Mouse (Mus musculus) ES-Bruce4 (cell line): Measurements from ENCODE around the gene Baiap2. TPM values are rescaled to one million over a fixed set of nuclear protein-coding genes. Genes with fewer than 3 reads are reported as not detected.

Experiments
- H3K27ac ChIP-seq: 2 replicates; pipeline ENCODE4 v1.5.1; 2012; ENCODE audit warnings: low read length, inconsistent platforms; ENCODE audit not compliant: insufficient read depth
- H3K27me3 ChIP-seq: 2 replicates; pipeline ENCODE4 v1.6.1; 2012; ENCODE audit warnings: mild to moderate bottlenecking, low read length, inconsistent platforms; ENCODE audit not compliant: control insufficient read depth, poor library complexity, insufficient read depth, severe bottlenecking
- H3K36me3 ChIP-seq: 2 replicates; pipeline ENCODE4 v1.6.1; 2012; ENCODE audit warnings: inconsistent platforms, mild to moderate bottlenecking, low read length, moderate library complexity; ENCODE audit not compliant: control insufficient read depth, poor library complexity, insufficient read depth, severe bottlenecking
- H3K4me1 ChIP-seq: one replicate; pipeline ENCODE4 v1.8.1; 2011; ENCODE audit warnings: low read length; ENCODE audit not compliant: control insufficient read depth, insufficient read depth
- H3K4me3 ChIP-seq: 2 replicates; pipeline ENCODE4 v1.5.1; 2011; ENCODE audit warnings: low read depth, mild to moderate bottlenecking, low read length
- H3K9ac ChIP-seq: 2 replicates; pipeline ENCODE4 v1.6.1; 2012; ENCODE audit warnings: low read depth, mild to moderate bottlenecking, inconsistent platforms; ENCODE audit not compliant: poor library complexity, severe bottlenecking
- H3K9me3 ChIP-seq: replicated peaks from 2 replicates; pipeline ENCODE4 v1.6.1; 2012; ENCODE audit warnings: mild to moderate bottlenecking, low read length, inconsistent platforms; ENCODE audit not compliant: control insufficient read depth, poor library complexity, insufficient read depth, severe bottlenecking
- CTCF ChIP-seq: IDR thresholded peaks from one replicate; pipeline ENCODE4 v1.8.1; 2011; ENCODE audit warnings: low read depth, low read length
- EP300 ChIP-seq: IDR thresholded peaks from 2 replicates; pipeline ENCODE4 v1.6.1; 2011; ENCODE audit warnings: low read depth, low read length; ENCODE audit not compliant: insufficient read depth
- POLR2A ChIP-seq: IDR thresholded peaks from one replicate; pipeline ENCODE4 v1.8.1; 2011; ENCODE audit warnings: low read length; ENCODE audit not compliant: insufficient read depth
- polyA plus RNA-seq: library from polyadenylated mRNA; stranded (reverse); fragments of >200 nt; gene quantifications from 2 replicates; pipeline ENCODE4 v1.2.4, GENCODE M21; 2011; ENCODE audit warnings: low read depth; ENCODE audit not compliant: missing spikeins, insufficient read depth, insufficient read length

Baiap2 gene
- polyA plus RNA-seq, 1 experiment = 15.6 TPM

- H3K27ac ChIP-seq = no peak overlapping the region
- H3K4me3 ChIP-seq = no peak overlapping the region
- no peaks in the 10 kb centered on the region for H3K27me3 ChIP-seq
- no peaks in the 10 kb centered on the region for H3K9me3 ChIP-seq
- H3K4me1 ChIP-seq = no peaks in the 10 kb centered on the region
- TF ChIP-seq EP300 (no peak), CTCF (no peak), POLR2A (no peak)
- no peaks in the 10 kb centered on the region; the same call in 1 of the 2 replicates for H3K36me3 ChIP-seq
- no peak overlapping the region for H3K9ac ChIP-seq
Measured at GRCm38 (mm10) chr11:119967892-119968291, 25.3 kb downstream of the Baiap2 start.

DNA sequence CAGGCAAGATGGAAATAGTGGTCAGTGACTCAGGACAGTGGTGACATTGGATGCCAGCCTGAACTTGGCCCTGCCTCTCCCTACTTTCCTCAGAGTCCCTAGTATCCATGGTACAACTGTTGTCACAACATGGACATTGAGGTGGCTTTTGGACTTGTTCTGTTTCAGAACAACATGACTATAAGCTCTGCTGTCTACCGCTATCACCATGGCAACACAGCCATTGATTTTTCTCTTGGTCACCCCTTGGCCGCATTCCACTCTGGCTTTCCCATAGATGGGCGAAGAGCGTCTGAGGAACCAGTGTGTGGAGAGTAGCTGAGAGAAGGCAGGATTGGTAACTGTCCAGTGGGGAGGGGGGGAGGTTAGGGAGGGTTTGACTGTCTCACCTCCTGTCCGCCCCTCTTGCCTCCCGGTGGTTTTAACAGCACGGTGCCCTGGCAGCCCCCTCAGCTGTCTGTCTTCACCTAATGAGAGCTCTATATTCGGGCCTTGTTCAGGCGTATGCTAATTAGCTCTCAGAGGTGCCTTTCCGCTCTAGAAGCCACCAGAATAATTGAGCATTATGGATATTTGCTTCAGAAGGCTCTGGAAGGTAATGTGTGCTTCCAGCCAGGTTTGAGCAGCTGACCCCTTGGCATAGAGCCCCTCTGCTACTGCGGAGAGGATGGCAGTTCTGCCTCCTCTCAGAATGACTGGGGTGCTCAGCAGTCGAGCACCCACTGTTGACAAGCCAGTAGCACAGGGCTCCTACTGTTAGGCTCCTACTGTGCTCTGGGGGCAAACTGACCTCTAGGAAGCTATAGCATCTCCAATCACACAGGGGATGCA lies 27.7 kb downstream of the Baiap2 start:
- no peak overlapping the region for H3K9ac ChIP-seq
- no peaks in the 10 kb centered on the region for H3K4me1 ChIP-seq
- TF ChIP-seq CTCF (no peak), EP300 (no peak), POLR2A (no peak)
- no peak overlapping the region for H3K27ac ChIP-seq
- H3K36me3 ChIP-seq = no peaks in the 10 kb centered on the region; the same call in 1 of the 2 replicates
- no peak overlapping the region for H3K4me3 ChIP-seq
- no peaks in the 10 kb centered on the region for H3K9me3 ChIP-seq
- no peaks in the 10 kb centered on the region for H3K27me3 ChIP-seq

DNA sequence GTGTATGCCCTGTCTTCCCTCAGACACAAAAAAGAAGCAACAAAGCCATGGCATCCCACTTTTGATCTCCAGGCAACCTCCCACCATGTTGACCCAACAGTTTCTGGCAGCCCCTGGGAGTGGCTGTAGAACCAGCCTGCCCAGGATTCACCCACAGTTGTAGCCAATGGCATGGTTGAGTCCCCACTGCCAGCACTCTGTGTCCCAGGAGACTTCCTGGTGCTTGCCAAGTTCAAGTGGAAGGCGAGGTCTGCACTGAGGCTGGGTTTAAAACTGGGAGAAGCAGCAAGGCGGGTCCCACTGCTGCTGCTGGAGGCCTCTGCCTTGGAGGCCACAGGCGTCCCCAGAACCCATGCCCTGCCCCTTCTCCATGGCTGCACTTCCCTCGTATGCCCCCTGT lies 31.2 kb downstream of the Baiap2 start:
- H3K9ac ChIP-seq = no peak overlapping the region
- TF ChIP-seq POLR2A = no peak
- TF ChIP-seq CTCF = no peak
- TF ChIP-seq EP300 = no peak
- H3K36me3 ChIP-seq = no peaks in the 10 kb centered on the region; the same call in 1 of the 2 replicates
- H3K27me3 ChIP-seq = no peaks in the 10 kb centered on the region
- H3K27ac ChIP-seq = no peak overlapping the region
- H3K4me3 ChIP-seq = no peak overlapping the region
- no peaks in the 10 kb centered on the region for H3K9me3 ChIP-seq
- H3K4me1 ChIP-seq = no peaks in the 10 kb centered on the region

GRCm38 (mm10) chr11:119975739-119976501 lies 33.4 kb downstream of the Baiap2 start:
- H3K27ac ChIP-seq = no peak overlapping the region
- TF ChIP-seq CTCF (no peak), POLR2A (no peak), EP300 (no peak)

GRCm38 (mm10) chr11:119978701-119979100 lies 36.1 kb downstream of the Baiap2 start:
- Histone ChIP-seq H3K9ac (no peak overlapping the region), H3K27me3 (no peaks in the 10 kb centered on the region), H3K4me1 (no peaks in the 10 kb centered on the region), H3K9me3 (no peaks in the 10 kb centered on the region), H3K36me3 (no peaks in the 10 kb centered on the region), H3K27ac (no peak overlapping the region), H3K4me3 (no peak overlapping the region)
- TF ChIP-seq EP300 (no peak), POLR2A (no peak), CTCF (no peak)

More at GRCm38 (mm10) chr11:119975739-119976501, 33.4 kb downstream of the Baiap2 start:
- no peak overlapping the region for H3K9ac ChIP-seq
- H3K9me3 ChIP-seq = no peaks in the 10 kb centered on the region
- H3K36me3 ChIP-seq = no peaks in the 10 kb centered on the region
- no peaks in the 10 kb centered on the region for H3K27me3 ChIP-seq
- H3K4me1 ChIP-seq = no peaks in the 10 kb centered on the region
- no peak overlapping the region for H3K4me3 ChIP-seq
